Mouse (Mus musculus) fibroblast of lung, adult 2 months (primary cell): Measurements from ENCODE around the gene Gm49416.
"Not testable (repeated sequence)": the region's sequence is repeated elsewhere in the genome, so short reads cannot be mapped to it uniquely, and the experiment has no call there.

ENCODE experiments used
- DNase-seq: peaks from one replicate; pipeline ENCODE4 v3.0.0-alpha.2; 2011; ENCODE audit warnings: low read depth

Gene Gm49416

GRCm38 (mm10) chr19:8888511-8889385, at the start of gene Gm49416, which contains the start of gene 1810009A15Rik:
Gene Gm49416 (plus strand): TSS chr19:8888926.
Gene 1810009A15Rik (plus strand): TSS chr19:8888853.
- peak; percentile 79 for DNase-seq

- no peak for DNase-seq
Measured at GRCm38 (mm10) chr19:8839103-8839907, 49.4 kb upstream of the Gm49416 start, which contains the start of gene Gng3. Gene Gng3 (minus strand): TSS chr19:8839194.

DNA sequence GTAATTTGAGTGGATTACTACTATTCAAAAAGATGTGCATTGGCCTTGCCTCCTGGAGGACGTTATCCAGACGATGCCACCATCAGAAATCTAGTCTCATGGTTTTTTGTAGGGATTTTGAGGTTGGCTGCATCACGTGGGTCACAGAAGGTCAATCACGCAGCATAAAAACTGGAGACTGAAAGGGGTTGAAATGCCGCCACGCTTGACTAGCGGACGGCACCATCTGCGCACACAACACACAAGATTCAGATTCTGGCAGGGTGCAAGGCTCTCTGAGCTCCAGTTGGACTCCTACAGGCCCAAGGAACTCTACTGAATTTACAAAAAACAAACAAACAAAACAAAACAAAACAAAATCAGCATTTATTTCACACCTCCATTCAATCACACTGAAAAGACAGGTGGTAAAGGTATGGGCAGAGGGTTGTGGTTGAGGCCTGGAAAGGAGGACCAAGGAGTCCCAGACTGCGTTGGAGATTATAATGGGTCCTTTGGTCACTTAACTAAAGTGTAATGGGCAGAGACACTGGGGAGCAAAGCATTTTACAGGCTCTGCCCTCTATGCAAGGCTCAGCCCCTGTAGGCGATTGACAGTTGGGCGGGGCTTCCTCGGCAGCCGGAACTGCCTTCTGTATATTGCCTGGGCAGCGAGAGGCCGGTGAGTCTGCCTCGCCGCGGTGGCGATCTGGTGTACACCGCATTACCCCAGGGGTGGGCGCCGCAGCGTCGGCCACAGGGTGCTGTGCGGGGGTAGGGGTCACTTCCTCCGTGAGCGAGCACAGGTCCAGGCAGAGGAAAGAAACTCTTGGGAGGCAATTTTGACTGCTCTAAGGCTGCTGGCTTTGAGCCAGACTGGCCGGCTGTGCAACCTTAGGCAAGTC, 48.6 kb upstream of the Gm49416 start:
- peak; percentile 34 for DNase-seq

DNA sequence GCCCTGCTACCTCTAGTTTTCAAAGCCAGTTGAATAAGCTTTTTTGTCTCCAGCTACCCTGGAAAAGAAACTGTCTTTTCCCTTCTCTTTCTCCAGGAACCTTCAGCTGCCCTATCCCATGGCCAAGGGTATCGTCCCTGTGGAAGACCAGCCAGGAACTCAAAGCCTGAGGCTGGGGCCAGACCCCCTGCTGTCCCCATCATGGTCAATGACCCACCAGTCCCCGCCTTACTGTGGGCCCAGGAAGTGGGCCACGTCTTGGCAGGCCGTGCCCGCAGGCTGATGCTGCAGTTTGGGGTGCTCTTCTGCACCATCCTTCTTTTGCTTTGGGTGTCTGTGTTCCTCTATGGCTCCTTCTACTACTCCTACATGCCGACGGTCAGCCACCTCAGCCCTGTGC, 47.7 kb upstream of the Gm49416 start:
- no peak for DNase-seq

- DNase-seq, result no peak
Measured at GRCm38 (mm10) chr19:8842961-8843360, 45.8 kb upstream of the Gm49416 start.

DNA sequence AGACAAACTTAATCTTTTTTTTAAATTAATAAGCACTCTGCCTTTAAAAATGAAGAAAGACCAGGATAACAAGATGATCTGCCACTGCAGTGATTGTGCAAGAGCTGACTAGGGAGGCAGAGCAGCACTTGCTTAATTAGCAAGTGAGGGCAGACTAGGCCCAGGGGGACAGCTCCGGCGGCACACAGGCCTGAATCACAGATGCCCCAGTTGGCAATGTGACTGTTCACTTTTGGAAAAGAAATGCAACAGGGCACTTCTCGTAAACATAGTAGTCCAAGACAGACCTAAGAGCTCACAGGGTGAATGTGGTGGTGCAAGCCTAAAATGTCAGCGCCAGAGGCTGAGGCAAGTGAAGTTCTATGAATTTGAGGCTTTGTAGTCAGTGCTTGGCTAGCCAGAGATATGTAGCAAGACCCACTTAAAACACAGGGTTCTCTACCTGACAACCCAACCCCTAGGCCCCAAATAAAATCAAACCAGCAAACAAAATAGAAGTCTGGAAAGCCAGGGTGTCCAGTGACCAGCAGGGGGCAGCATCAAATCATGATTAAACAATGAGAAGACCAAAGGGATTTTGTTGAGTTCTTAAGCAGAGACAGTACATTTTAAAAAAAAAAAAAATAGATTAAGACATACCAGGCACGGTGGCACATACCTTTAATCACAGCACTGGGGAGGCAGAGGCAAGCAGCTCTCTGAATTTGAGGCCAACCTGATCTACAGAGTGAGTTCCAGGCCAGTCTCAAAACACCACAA, 44.2 kb upstream of the Gm49416 start:
- peak; percentile 38 for DNase-seq

DNA sequence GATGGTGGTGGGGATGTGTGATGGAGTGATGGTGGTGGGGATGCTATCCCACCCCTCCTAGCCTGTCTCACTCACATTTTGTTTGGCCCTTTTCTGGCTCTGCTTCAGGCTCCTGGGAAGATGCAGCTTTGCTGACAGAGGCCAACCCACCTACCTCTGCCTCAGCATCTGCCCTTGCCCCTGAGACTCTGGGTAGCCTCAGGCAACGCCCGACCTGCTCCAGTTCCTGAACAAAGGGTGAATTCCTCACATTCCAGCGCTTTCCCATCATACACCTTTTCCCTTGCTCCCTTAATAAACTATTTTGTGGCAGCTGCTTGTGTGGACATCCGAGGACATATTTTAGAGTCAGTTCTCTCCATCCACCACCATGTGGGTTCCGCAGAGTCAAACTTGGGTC, 40.4 kb upstream of the Gm49416 start:
- no peak for DNase-seq

DNA sequence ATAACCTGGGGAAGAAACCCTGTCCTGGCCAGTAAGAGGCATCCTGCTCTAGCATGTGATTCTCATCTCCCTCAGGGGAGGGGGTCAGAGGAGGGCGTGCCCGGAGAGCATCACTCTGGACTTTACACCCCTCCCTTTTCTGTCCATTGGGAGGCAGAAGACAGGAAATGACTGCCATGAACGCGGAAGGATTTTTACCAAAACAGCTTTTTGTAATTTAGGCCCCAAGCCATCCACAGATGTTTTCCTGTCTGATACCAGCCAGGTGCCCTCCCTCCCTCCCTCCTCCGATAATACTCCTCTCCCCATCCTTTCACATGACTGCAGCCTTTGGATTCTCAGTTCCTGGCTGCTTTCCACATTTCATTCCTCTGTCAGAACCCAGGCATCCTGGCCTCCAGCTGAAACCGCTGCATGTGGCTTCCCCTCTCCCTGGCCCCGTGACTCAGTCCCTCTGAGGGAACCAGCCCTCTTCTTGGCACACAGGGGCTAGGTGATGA, 38.3 kb upstream of the Gm49416 start, which contains the start of gene Lrrn4cl:
Gene Lrrn4cl (plus strand): TSS at position 367 of the 500 bp plus-strand sequence.
- peak; percentile 85 for DNase-seq

- no peak for DNase-seq
Measured at GRCm38 (mm10) chr19:8851639-8852038, 37.1 kb upstream of the Gm49416 start.

DNA sequence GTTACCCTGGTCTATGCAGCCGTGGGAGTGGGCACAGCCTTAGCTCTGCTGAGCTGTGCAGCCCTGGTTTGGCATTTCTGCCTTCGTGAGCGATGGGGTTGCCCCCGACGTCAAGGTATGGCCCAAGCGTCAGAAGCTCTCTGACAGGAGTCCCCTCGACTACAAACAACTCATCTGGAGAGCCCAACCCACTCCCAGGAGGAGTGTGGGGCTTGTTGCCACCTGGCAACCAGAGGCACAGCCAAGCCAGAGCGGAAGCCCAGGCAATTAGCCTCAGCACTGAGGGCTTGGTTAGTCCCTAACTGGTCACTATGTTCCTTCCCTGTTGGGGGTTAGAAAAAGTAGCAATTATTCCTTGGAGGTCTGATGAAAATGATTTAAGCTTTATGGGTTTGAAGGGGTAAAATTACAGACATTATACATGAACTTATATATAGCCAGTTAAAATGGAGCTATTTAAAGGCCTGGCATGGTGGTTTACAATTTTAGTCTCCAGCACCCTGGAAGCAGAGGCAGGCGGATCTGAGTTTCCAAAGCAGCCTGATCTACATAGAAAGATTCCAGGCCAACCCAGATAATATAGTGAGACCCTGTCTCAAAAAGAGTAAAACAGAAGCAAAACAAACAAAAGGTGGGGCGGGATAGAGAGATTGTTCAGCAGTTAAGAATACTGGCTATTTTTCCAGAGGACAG, 36.3 kb upstream of the Gm49416 start:
- DNase-seq, result no peak

- DNase-seq, result no peak
Measured at GRCm38 (mm10) chr19:8853117-8853516, 35.6 kb upstream of the Gm49416 start.

GRCm38 (mm10) chr19:8857689-8858088, 31.0 kb upstream of the Gm49416 start:
- DNase-seq, result no peak

GRCm38 (mm10) chr19:8859018-8859417, 29.7 kb upstream of the Gm49416 start:
- no peak for DNase-seq

GRCm38 (mm10) chr19:8864265-8864664, 24.5 kb upstream of the Gm49416 start:
- no peak for DNase-seq

DNA sequence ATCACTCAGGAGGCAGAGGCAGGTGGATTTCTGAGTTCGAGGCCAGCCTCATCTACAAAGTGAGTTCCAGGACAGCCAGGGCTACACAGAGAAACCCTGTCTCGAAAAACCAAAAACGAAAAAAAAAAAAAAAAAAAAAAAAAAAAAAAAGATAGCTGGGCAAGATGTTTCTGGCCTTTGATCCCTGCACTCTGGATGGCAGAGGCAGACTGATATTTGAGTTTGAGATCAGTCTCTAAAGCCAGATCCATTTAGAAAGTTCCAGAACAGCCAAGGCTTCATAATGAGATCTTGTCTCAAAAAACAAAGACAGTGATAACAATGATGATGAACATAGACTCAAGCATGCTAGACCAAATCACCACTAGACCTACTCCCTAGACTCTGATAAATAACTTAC, 18.3 kb upstream of the Gm49416 start:
- not testable (repeated sequence) for DNase-seq

DNA sequence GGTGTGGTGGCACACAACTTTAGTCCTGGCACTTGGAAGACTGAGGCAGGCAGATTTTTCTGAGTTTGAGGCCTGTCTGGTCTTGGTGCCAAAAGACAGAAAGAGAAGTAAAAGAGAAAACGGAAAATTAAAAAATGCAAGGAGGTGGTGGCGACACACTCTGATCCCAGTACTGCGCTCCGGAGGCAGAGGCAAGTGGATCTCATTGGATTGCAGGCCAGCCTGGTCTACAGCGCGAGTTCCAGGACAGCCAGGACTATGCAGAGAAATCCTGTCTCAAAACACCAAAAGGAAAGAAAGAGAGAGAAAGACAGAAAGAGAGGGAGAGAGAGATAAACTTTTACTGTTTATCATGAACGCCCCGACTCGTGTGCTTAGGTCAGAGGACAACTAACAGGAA, 17.9 kb upstream of the Gm49416 start:
- no peak for DNase-seq

GRCm38 (mm10) chr19:8871267-8872186, 17.2 kb upstream of the Gm49416 start, which contains the start of gene Ubxn1:
Gene Ubxn1 (plus strand): TSS chr19:8871496.
- peak; percentile 97 for DNase-seq

DNA sequence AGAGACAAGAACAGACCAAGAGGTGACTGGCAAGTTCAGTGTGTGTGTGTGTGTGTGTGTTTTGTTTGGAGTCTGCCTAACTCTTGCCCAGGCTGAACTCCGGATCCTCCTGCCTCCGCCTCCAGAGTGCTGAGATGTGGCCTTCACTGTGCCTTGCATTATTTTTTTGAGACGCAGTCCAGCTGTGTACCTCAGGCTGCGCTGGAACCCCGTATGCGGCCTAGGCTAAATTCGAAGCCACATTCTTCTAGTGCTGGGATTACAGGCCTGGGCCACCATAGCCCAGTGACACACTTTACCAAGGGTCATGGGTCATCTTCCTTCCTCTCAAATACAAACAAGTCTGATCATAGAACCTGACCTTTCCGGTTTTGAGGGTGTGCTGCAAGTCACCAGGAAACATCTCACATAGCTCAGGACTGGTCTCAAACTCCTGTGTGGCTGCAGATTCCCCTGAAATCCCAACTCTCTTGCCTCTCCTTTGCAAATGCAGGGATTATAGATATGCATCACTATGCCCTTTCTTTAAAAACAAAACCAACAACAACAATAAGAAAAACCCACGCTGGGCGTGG, 16.4 kb upstream of the Gm49416 start:
- DNase-seq, result no peak

- no peak for DNase-seq
Measured at GRCm38 (mm10) chr19:8875031-8875430, 13.7 kb upstream of the Gm49416 start.
